ENCODE assay signal across 8 mouse cellular contexts in genomic region chr11:60418473-60418803, GRCm38 (mm10). TPM values are rescaled to one million over a fixed set of nuclear protein-coding genes. Genes with fewer than 3 reads are reported as not detected.
A peak's percentile ranks its signal among the peaks of the same experiment; 100 is the strongest.
DNase-seq lines count a peak whose midpoint lies in the region; ATAC-seq and TF ChIP-seq lines count a peak whose summit lies in the region.

No protein-coding gene starts in this region.

- DNase-seq in layer of hippocampus, adult 2 months (ENCODE audit: low spot score in 2 of 2), result no peak
- no peak for DNase-seq in layer of hippocampus, adult 18-20 months (ENCODE audit: low spot score in 2 of 2)
- peak; percentile 8 for DNase-seq in liver, adult 2 months (ENCODE audit: extremely low read depth, low read depth, low spot score)
- DNase-seq in gastrocnemius, adult 8-10 months (ENCODE audit: low spot score in 2 of 2), result no peak

- H3K9ac ChIP-seq in hindbrain, embryonic 13.5 days, result peak overlapping the region; percentile 88
- H3K9ac ChIP-seq in liver, adult 2 months (ENCODE audit: low read depth, low read length), result peak overlapping the region; percentile 92

- WGBS in hindbrain, embryonic 13.5 days, result 27% methylated on average over 6 of the region's 6 CpGs
- 17% methylated on average over 6 of the region's 6 CpGs for WGBS in liver, adult 2 months
- 19% methylated on average over 6 of the region's 6 CpGs for WGBS in olfactory bulb, adult 2 months

- peak overlapping the region; percentile 80 for H3K4me2 ChIP-seq in hindbrain, embryonic 13.5 days

- no peaks in the 10 kb centered on the region for H3K27me3 ChIP-seq in hindbrain, embryonic 13.5 days
- H3K27me3 ChIP-seq in liver, adult 2 months (ENCODE audit: control insufficient read depth, insufficient read depth, low read length), result no peaks in the 10 kb centered on the region

- H3K4me1 ChIP-seq in cortical plate, adult 2 months (ENCODE audit: control insufficient read depth, insufficient read depth, low read length), result peaks cover 7% of the 10 kb centered on the region
- H3K4me1 ChIP-seq in hindbrain, embryonic 13.5 days (replicated peaks), result peaks cover 38% of the 10 kb centered on the region
- peaks cover 8% of the 10 kb centered on the region for H3K4me1 ChIP-seq in liver, adult 2 months (ENCODE audit: control insufficient read depth, insufficient read depth, low read length)
- peaks cover 11% of the 10 kb centered on the region for H3K4me1 ChIP-seq in olfactory bulb, adult 2 months (ENCODE audit: control insufficient read depth, insufficient read depth, low read length)

- H3K4me3 ChIP-seq in layer of hippocampus, adult 2 months, result peak overlapping the region; percentile 93
- peak overlapping the region; percentile 57 for H3K4me3 ChIP-seq in cortical plate, adult 2 months (ENCODE audit: insufficient read depth, low read length)
- peak overlapping the region; percentile 79 for H3K4me3 ChIP-seq in hindbrain, embryonic 13.5 days
- H3K4me3 ChIP-seq in liver, adult 2 months (ENCODE audit: insufficient read depth, low read depth, low read length), result peak overlapping the region; percentile 78; the same call in 1 of the 2 replicates
- peak overlapping the region; percentile 78 for H3K4me3 ChIP-seq in olfactory bulb, adult 2 months (ENCODE audit: insufficient read depth, low read depth, low read length)

- H3K36me3 ChIP-seq in hindbrain, embryonic 13.5 days, result no peaks in the 10 kb centered on the region
- H3K36me3 ChIP-seq in liver, adult 2 months (ENCODE audit: control insufficient read depth, insufficient read depth, low read length), result no peaks in the 10 kb centered on the region

- peaks cover 11% of the 10 kb centered on the region; the same call in 1 of the 2 replicates for H3K79me2 ChIP-seq in liver, adult 2 months (ENCODE audit: control insufficient read depth, insufficient read depth, low read length)

- no peaks in the 10 kb centered on the region for H3K9me3 ChIP-seq in hindbrain, embryonic 13.5 days

- TF ChIP-seq POLR2A in cortical plate, adult 2 months (IDR thresholded peaks at IDR 0.05; ENCODE audit: extremely low read depth, insufficient read depth, low read length), result no peak
- no peak for TF ChIP-seq POLR2A in liver, adult 2 months (IDR thresholded peaks at IDR 0.05; ENCODE audit: extremely low read depth, insufficient read depth, low read length)
- TF ChIP-seq POLR2A in olfactory bulb, adult 2 months (IDR thresholded peaks at IDR 0.05; ENCODE audit: insufficient read depth, low read depth, low read length), result no peak

- H3K27ac ChIP-seq in layer of hippocampus, adult 2 months, result peak overlapping the region; percentile 91
- no peak overlapping the region for H3K27ac ChIP-seq in cortical plate, adult 2 months (ENCODE audit: insufficient read depth, low read length)
- H3K27ac ChIP-seq in hindbrain, embryonic 13.5 days, result 0 out of 2 replicates have a peak overlapping the region, but pooled peaks have one; percentile 92
- H3K27ac ChIP-seq in liver, adult 2 months (replicated peaks; ENCODE audit: insufficient read depth, low read depth, low read length), result no peak overlapping the region
- H3K27ac ChIP-seq in olfactory bulb, adult 2 months (ENCODE audit: insufficient read depth, low read depth, low read length), result no peak overlapping the region

- no peak for ATAC-seq in hindbrain, embryonic 13.5 days (ENCODE audit: low FRiP score)
- no peak for ATAC-seq in frontal cortex, adult (ENCODE audit: low TSS enrichment)

- TF ChIP-seq CTCF in layer of hippocampus, adult 2 months (conservative IDR thresholded peaks at IDR 0.05), result no peak
- no peak for TF ChIP-seq CTCF in cortical plate, adult 2 months (IDR thresholded peaks at IDR 0.05; ENCODE audit: extremely low read depth, insufficient read depth, low read length)
- no peak for TF ChIP-seq CTCF in liver, adult 2 months (IDR thresholded peaks at IDR 0.05; ENCODE audit: low read depth, low read length)
- TF ChIP-seq CTCF in olfactory bulb, adult 2 months (IDR thresholded peaks at IDR 0.05; ENCODE audit: insufficient read depth, low read depth, low read length), result no peak

RNA-seq across cellular contexts. Expression of gene Atpaf2, which starts 0.2 kb away (rescaled TPM):
- 10 to 100 TPM; 27.3 to 32.7 TPM for total RNA-seq in layer of hippocampus, adult 2 months (2021)
- 10 to 100 TPM; 22.3 to 24.7 TPM for total RNA-seq in layer of hippocampus, adult 18-20 months (2021)
- 28.8 and 29.8 TPM in 2 replicates for polyA plus RNA-seq in cortical plate, adult 2 months (2012; rRNA removed)
- 39.6 and 46.6 TPM in 2 replicates for polyA plus RNA-seq in hindbrain, embryonic 13.5 days (2015; fragmentation: Nextera tagmentation; extraction: Ambion mirVana)
- 15.3 and 16.8 TPM in 2 replicates for total RNA-seq in liver, adult 2 months (2014; rRNA removed)
- polyA plus RNA-seq in liver, adult 2 months (2012; rRNA removed), result 22.3 and 23.3 TPM in 2 replicates
- not detected in 2 replicates for polyA plus RNA-seq in olfactory bulb, adult 2 months (2012; ENCODE audit: insufficient read depth, insufficient read length, low replicate concordance, missing spikeins)
- total RNA-seq in gastrocnemius, adult 8-10 months (2022), result 10 to 100 TPM; 28.9 to 30.7 (median 30.6) TPM

RNA-seq across cellular contexts. Expression of gene Gid4, which starts 1.5 kb away (rescaled TPM):
- 10 to 100 TPM; 48.8 to 51.1 TPM for total RNA-seq in layer of hippocampus, adult 2 months (2021)
- total RNA-seq in layer of hippocampus, adult 18-20 months (2021), result 10 to 100 TPM; 50.2 to 54.0 TPM
- polyA plus RNA-seq in cortical plate, adult 2 months (2012; rRNA removed), result 45.0 and 46.6 TPM in 2 replicates
- 20.7 and 21.7 TPM in 2 replicates for polyA plus RNA-seq in hindbrain, embryonic 13.5 days (2015; fragmentation: Nextera tagmentation; extraction: Ambion mirVana)
- total RNA-seq in liver, adult 2 months (2014; rRNA removed), result 11.7 and 14.1 TPM in 2 replicates
- polyA plus RNA-seq in liver, adult 2 months (2012; rRNA removed), result 18.9 and 21.7 TPM in 2 replicates
- polyA plus RNA-seq in olfactory bulb, adult 2 months (2012; ENCODE audit: insufficient read depth, insufficient read length, low replicate concordance, missing spikeins), result 149 TPM in 1 of 2 replicates, not detected in the other
- total RNA-seq in gastrocnemius, adult 8-10 months (2022), result 10 to 100 TPM; 72.7 to 86.1 (median 75.5) TPM

RNA-seq across cellular contexts. Expression of gene Drg2, which starts 36.0 kb away (rescaled TPM):
- 10 to 100 TPM; 77.1 to 79.4 TPM for total RNA-seq in layer of hippocampus, adult 2 months (2021)
- total RNA-seq in layer of hippocampus, adult 18-20 months (2021), result 10 to 100 TPM; 68.7 to 74.0 TPM
- 79.6 and 80.2 TPM in 2 replicates for polyA plus RNA-seq in cortical plate, adult 2 months (2012; rRNA removed)
- polyA plus RNA-seq in hindbrain, embryonic 13.5 days (2015; fragmentation: Nextera tagmentation; extraction: Ambion mirVana), result 86.5 and 92.2 TPM in 2 replicates
- total RNA-seq in liver, adult 2 months (2014; rRNA removed), result 29.1 and 36.6 TPM in 2 replicates
- 40.1 and 41.7 TPM in 2 replicates for polyA plus RNA-seq in liver, adult 2 months (2012; rRNA removed)
- polyA plus RNA-seq in olfactory bulb, adult 2 months (2012; ENCODE audit: insufficient read depth, insufficient read length, low replicate concordance, missing spikeins), result not detected in 2 replicates
- 10 to 100 TPM; 21.6 to 24.9 (median 22.7) TPM for total RNA-seq in gastrocnemius, adult 8-10 months (2022)

RNA-seq across cellular contexts. Expression of gene Myo15, which starts 50.7 kb away (rescaled TPM):
- under 1 TPM; 0.10 TPM for total RNA-seq in layer of hippocampus, adult 2 months (2021)
- under 1 TPM; 0.12 to 0.18 TPM for total RNA-seq in layer of hippocampus, adult 18-20 months (2021)
- 0.25 and 0.31 TPM in 2 replicates for polyA plus RNA-seq in cortical plate, adult 2 months (2012; rRNA removed)
- 0.14 TPM in 2 replicates for polyA plus RNA-seq in hindbrain, embryonic 13.5 days (2015; fragmentation: Nextera tagmentation; extraction: Ambion mirVana)
- under 0.01 TPM in 1 of 2 replicates, not detected in the other for total RNA-seq in liver, adult 2 months (2014; rRNA removed)
- polyA plus RNA-seq in liver, adult 2 months (2012; rRNA removed), result 0.05 and 0.06 TPM in 2 replicates
- polyA plus RNA-seq in olfactory bulb, adult 2 months (2012; ENCODE audit: insufficient read depth, insufficient read length, low replicate concordance, missing spikeins), result not detected in 2 replicates
- under 1 TPM in 2 of 4 experiments, not detected in 2; 0.05 TPM for total RNA-seq in gastrocnemius, adult 8-10 months (2022)

Comparison
In these comparisons a context has a peak if more than half of its experiments do, and no peak if none do; other contexts are left out.
1. H3K27ac ChIP-seq: peak in layer of hippocampus, adult 2 months (single experiment) and hindbrain, embryonic 13.5 days (single experiment); none in cortical plate, adult 2 months (single experiment), liver, adult 2 months (single experiment) and olfactory bulb, adult 2 months (single experiment).
2. Peak in every context shown above with its lines, with median percentiles within 50 percentile points of each other: H3K4me3 ChIP-seq.